In genomic region chr11:69134622-69134968, GRCm38 (mm10) we compare ENCODE assay signal across 10 mouse cellular contexts. TPM values are rescaled to one million over a fixed set of nuclear protein-coding genes. Genes with fewer than 3 reads are reported as not detected.
DNase-seq lines count a peak whose midpoint lies in the region; ATAC-seq and TF ChIP-seq lines count a peak whose summit lies in the region.
"Had no signal": no experiment of that assay in that cellular context is flagged by ENCODE, and none has a peak within 500 bp of the region (broad histone marks: within the 10 kb centered on the region; RNA-seq: fewer than 3 reads in every experiment).

No protein-coding gene starts in this region.

- DNase-seq in heart, adult 8-10 months (ENCODE audit: low spot score), result no peak
- no peak for DNase-seq in ES-E14 (ENCODE audit: low read depth, low spot score)
- DNase-seq in hindbrain, embryonic 10.5 days (ENCODE audit: low spot score), result no peak
- no peak for DNase-seq in liver, postnatal 0 days
- DNase-seq in right cerebral cortex, postnatal 25 days, result no peak
- DNase-seq in adrenal gland, postnatal 10 days, result no peak
- DNase-seq in thymus, adult 18-20 months, result no peak

- no peaks in the 10 kb centered on the region for H3K36me3 ChIP-seq in heart, embryonic 13.5 days
- no peaks in the 10 kb centered on the region for H3K36me3 ChIP-seq in ES-E14 (ENCODE audit: control insufficient read depth, insufficient read depth, low read length, poor library complexity, severe bottlenecking)
- no peaks in the 10 kb centered on the region for H3K36me3 ChIP-seq in hindbrain, embryonic 10.5 days
- no peaks in the 10 kb centered on the region for H3K36me3 ChIP-seq in liver, postnatal 0 days (replicated peaks; ENCODE audit: insufficient read depth, low read length)

- in situ Hi-C loops in ES-E14 (cut with MboI; ENCODE audit: low sequenced_read_pairs in 2 of 2, unreplicated experiment in 2 of 2), result no loop called here

- 31% methylated on average over 8 of the region's 8 CpGs for WGBS in heart, embryonic 13.5 days
- WGBS in hindbrain, embryonic 10.5 days, result 32% methylated on average over 8 of the region's 8 CpGs
- WGBS in liver, postnatal 0 days (ENCODE audit: insufficient replicate concordance), result 43% methylated on average over 8 of the region's 8 CpGs

- H3K4me1 ChIP-seq in heart, embryonic 13.5 days, result peaks cover 12% of the 10 kb centered on the region
- peaks cover 0 to 14% of the 10 kb centered on the region in 2 experiments; a peak in 1 of 4 replicates for H3K4me1 ChIP-seq in ES-E14 (ENCODE audit: control insufficient read depth in 2 of 2, insufficient read depth in 2 of 2, low read length in 2 of 2, poor library complexity in 1 of 2)
- H3K4me1 ChIP-seq in hindbrain, embryonic 10.5 days (replicated peaks), result peaks cover 17% of the 10 kb centered on the region
- peaks cover 19% of the 10 kb centered on the region for H3K4me1 ChIP-seq in liver, postnatal 0 days (ENCODE audit: insufficient read depth)

- ATAC-seq in heart, embryonic 13.5 days (ENCODE audit: extremely low read depth, insufficient number of reproducible peaks, low FRiP score, low TSS enrichment), result no peak
- ATAC-seq in liver, postnatal 0 days, result no peak

- peak overlapping the region; percentile 57 for H3K4me3 ChIP-seq in heart, embryonic 13.5 days
- H3K4me3 ChIP-seq in ES-E14 (ENCODE audit: insufficient read depth in 1 of 2, low read depth in 1 of 2, low read length in 2 of 2, poor library complexity in 1 of 2, severe bottlenecking in 1 of 2), result peak overlapping the region; percentile 58 to 63
- peak overlapping the region; percentile 58 for H3K4me3 ChIP-seq in hindbrain, embryonic 10.5 days
- H3K4me3 ChIP-seq in liver, postnatal 0 days (ENCODE audit: low read depth, low read length), result no peak overlapping the region

- TF ChIP-seq EP300 in liver, postnatal 0 days (IDR thresholded peaks at IDR 0.05; ENCODE audit: low read depth), result no peak

- H3K9ac ChIP-seq in heart, embryonic 13.5 days, result peak overlapping the region; percentile 75
- 0 out of 2 replicates have a peak overlapping the region, but pooled peaks have one; percentile 8 for H3K9ac ChIP-seq in ES-E14 (ENCODE audit: insufficient read depth, low read depth, low read length, poor library complexity, severe bottlenecking)
- no peak overlapping the region for H3K9ac ChIP-seq in liver, postnatal 0 days (replicated peaks)

- H3K9me3 ChIP-seq in heart, embryonic 13.5 days, result no peaks in the 10 kb centered on the region
- H3K9me3 ChIP-seq in ES-E14 (ENCODE audit: control insufficient read depth, insufficient read depth, low read depth, low read length), result no peaks in the 10 kb centered on the region
- no peaks in the 10 kb centered on the region for H3K9me3 ChIP-seq in hindbrain, embryonic 10.5 days
- H3K9me3 ChIP-seq in liver, postnatal 0 days (ENCODE audit: low read length), result no peaks in the 10 kb centered on the region

- peak overlapping the region; percentile 90 for H3K4me2 ChIP-seq in heart, embryonic 13.5 days
- H3K4me2 ChIP-seq in liver, postnatal 0 days (ENCODE audit: low read depth, low read length), result peak overlapping the region; percentile 69

- H3K27ac ChIP-seq in heart, embryonic 13.5 days (replicated peaks), result no peak overlapping the region
- no peak overlapping the region for H3K27ac ChIP-seq in ES-E14 (ENCODE audit: insufficient read depth, low read depth, low read length, poor library complexity, severe bottlenecking)
- peak overlapping the region; percentile 70 for H3K27ac ChIP-seq in hindbrain, embryonic 10.5 days
- no peak overlapping the region for H3K27ac ChIP-seq in liver, postnatal 0 days (ENCODE audit: low read depth)

- TF ChIP-seq CTCF in liver, postnatal 0 days (IDR thresholded peaks at IDR 0.05; ENCODE audit: low read depth), result no peak

- H3K27me3 ChIP-seq in heart, embryonic 13.5 days (replicated peaks), result peaks cover 26% of the 10 kb centered on the region
- H3K27me3 ChIP-seq in hindbrain, embryonic 10.5 days (ENCODE audit: insufficient read depth, poor library complexity, severe bottlenecking), result peaks cover 35% of the 10 kb centered on the region
- no peaks in the 10 kb centered on the region for H3K27me3 ChIP-seq in liver, postnatal 0 days (ENCODE audit: insufficient read depth, low read length)

TF ChIP-seq in ES-E14, 5 proteins besides CTCF, POLR2A, EP300 and RAD21:
- TF ChIP-seq HCFC1 (IDR thresholded peaks at IDR 0.05; ENCODE audit: borderline replicate concordance, insufficient read depth, low read length) (no peak), MAFK (IDR thresholded peaks at IDR 0.05; ENCODE audit: insufficient read depth, low read depth, low read length) (no peak), ZC3H11A (IDR thresholded peaks at IDR 0.05; ENCODE audit: borderline replicate concordance, low read depth, low read length) (no peak), CHD2 (IDR thresholded peaks at IDR 0.05; ENCODE audit: low read depth, low read length) (no peak), ZNF384 (IDR thresholded peaks at IDR 0.05; ENCODE audit: low read depth, low read length) (no peak)

RNA-seq across cellular contexts. Expression of gene Aloxe3, which starts 8.9 kb away (rescaled TPM):
- 0.13 and 0.14 TPM in 2 replicates for polyA plus RNA-seq in heart, embryonic 13.5 days (2015; fragmentation: Nextera tagmentation; extraction: Ambion mirVana)
- total RNA-seq in heart, adult 8-10 months (2022), result not detected
- 0.49 and 1.4 TPM in 2 replicates for total RNA-seq in ES-E14 (2012; rRNA removed)
- polyA plus RNA-seq in hindbrain, embryonic 10.5 days (2016; fragmentation: Nextera tagmentation; extraction: Ambion mirVana), result 0.22 TPM in 1 of 2 replicates, not detected in the other
- 0.14 and 0.18 TPM in 2 replicates for polyA plus RNA-seq in liver, postnatal 0 days (2015; fragmentation: Nextera tagmentation; extraction: Ambion mirVana)
- under 1 TPM; 0.60 to 0.76 TPM for total RNA-seq in adrenal gland, postnatal 10 days (2021)
- total RNA-seq: granulocyte monocyte progenitor cell, adult 5-6 weeks had no signal

RNA-seq across cellular contexts. Expression of gene 9130213A22Rik, which starts 12.2 kb away (rescaled TPM):
- 0.41 and 0.60 TPM in 2 replicates for polyA plus RNA-seq in heart, embryonic 13.5 days (2015; fragmentation: Nextera tagmentation; extraction: Ambion mirVana)
- total RNA-seq in heart, adult 8-10 months (2022), result under 1 TPM; 0.16 to 0.60 (median 0.38) TPM
- not detected in 2 replicates for total RNA-seq in ES-E14 (2012; rRNA removed)
- 0.13 TPM in 1 of 2 replicates, not detected in the other for polyA plus RNA-seq in hindbrain, embryonic 10.5 days (2016; fragmentation: Nextera tagmentation; extraction: Ambion mirVana)
- 0.06 and 0.07 TPM in 2 replicates for polyA plus RNA-seq in liver, postnatal 0 days (2015; fragmentation: Nextera tagmentation; extraction: Ambion mirVana)
- total RNA-seq in adrenal gland, postnatal 10 days (2021), result under 1 TPM; 0.48 to 0.66 TPM
- total RNA-seq: CH12.LX; granulocyte monocyte progenitor cell, adult 5-6 weeks had no signal

RNA-seq across cellular contexts. Expression of gene Hes7, which starts 14.4 kb away (rescaled TPM):
- polyA plus RNA-seq in heart, embryonic 13.5 days (2015; fragmentation: Nextera tagmentation; extraction: Ambion mirVana), result 0.47 and 0.67 TPM in 2 replicates
- under 1 TPM in 1 of 4 experiments, not detected in 3; 0.12 TPM for total RNA-seq in heart, adult 8-10 months (2022)
- not detected in 2 replicates for total RNA-seq in ES-E14 (2012; rRNA removed)
- polyA plus RNA-seq in hindbrain, embryonic 10.5 days (2016; fragmentation: Nextera tagmentation; extraction: Ambion mirVana), result 0.14 and 0.48 TPM in 2 replicates
- 0.07 and 0.15 TPM in 2 replicates for polyA plus RNA-seq in liver, postnatal 0 days (2015; fragmentation: Nextera tagmentation; extraction: Ambion mirVana)
- under 1 TPM; 0.18 to 0.36 TPM for total RNA-seq in adrenal gland, postnatal 10 days (2021)
- total RNA-seq: granulocyte monocyte progenitor cell, adult 5-6 weeks had no signal

RNA-seq across cellular contexts. Expression of gene Alox12b, which starts 22.2 kb away (rescaled TPM):
- polyA plus RNA-seq in heart, embryonic 13.5 days (2015; fragmentation: Nextera tagmentation; extraction: Ambion mirVana), result not detected in 2 replicates
- not detected for total RNA-seq in heart, adult 8-10 months (2022)
- 0.21 and 0.22 TPM in 2 replicates for total RNA-seq in ES-E14 (2012; rRNA removed)
- not detected in 2 replicates for polyA plus RNA-seq in hindbrain, embryonic 10.5 days (2016; fragmentation: Nextera tagmentation; extraction: Ambion mirVana)
- polyA plus RNA-seq in liver, postnatal 0 days (2015; fragmentation: Nextera tagmentation; extraction: Ambion mirVana), result not detected in 2 replicates
- not detected for total RNA-seq in adrenal gland, postnatal 10 days (2021)
- total RNA-seq: CH12.LX; granulocyte monocyte progenitor cell, adult 5-6 weeks had no signal

RNA-seq across cellular contexts. Expression of gene Per1, which starts 39.6 kb away (rescaled TPM):
- polyA plus RNA-seq in heart, embryonic 13.5 days (2015; fragmentation: Nextera tagmentation; extraction: Ambion mirVana), result 8.6 and 9.0 TPM in 2 replicates
- 10 to 100 TPM; 33.3 to 81.2 (median 48.5) TPM for total RNA-seq in heart, adult 8-10 months (2022)
- total RNA-seq in ES-E14 (2012; rRNA removed), result 6.0 and 8.6 TPM in 2 replicates
- 7.8 and 9.8 TPM in 2 replicates for polyA plus RNA-seq in hindbrain, embryonic 10.5 days (2016; fragmentation: Nextera tagmentation; extraction: Ambion mirVana)
- 3.0 and 8.2 TPM in 2 replicates for polyA plus RNA-seq in liver, postnatal 0 days (2015; fragmentation: Nextera tagmentation; extraction: Ambion mirVana)
- 100 to 1,000 TPM in 1 of 2 experiments, 10 to 100 TPM in 1; 63.1 to 157 TPM for total RNA-seq in adrenal gland, postnatal 10 days (2021)
